Mouse (Mus musculus) heart, postnatal 0 days (tissue): ENCODE results near the gene Heg1.

Experiments used
- CTCF ChIP-seq: IDR thresholded peaks from 2 replicates; pipeline ENCODE4 v1.5.1; 2016; ENCODE audit warnings: antibody characterized with exemption, control low read depth, low read depth
- EP300 ChIP-seq: IDR thresholded peaks from 2 replicates; pipeline ENCODE4 v1.6.1; 2016; ENCODE audit warnings: antibody characterized with exemption, low read depth

DNA sequence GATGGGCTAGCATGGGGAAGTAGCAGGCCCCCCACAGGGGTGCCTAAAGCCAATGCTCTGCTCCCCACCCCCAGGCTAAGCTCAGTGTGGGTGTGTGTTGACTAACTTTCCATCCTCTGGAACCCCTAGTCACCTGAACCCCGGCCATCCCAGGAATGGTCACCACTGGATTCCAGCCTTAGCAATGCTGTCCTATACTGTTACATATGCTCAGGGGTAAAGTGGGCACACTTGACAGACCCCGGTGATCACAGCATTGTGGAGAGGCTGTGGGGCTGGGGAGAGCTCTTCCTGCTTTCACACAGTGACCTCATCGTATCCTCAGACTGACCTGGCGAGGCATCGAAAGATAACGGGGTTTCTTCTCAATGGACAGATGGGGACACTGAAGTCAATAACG, 3.9 kb upstream of the Heg1 start:
- TF ChIP-seq CTCF (no peak), EP300 (no peak)
